Mouse (Mus musculus): Measurements from ENCODE around the gene 4930402K13Rik. TPM values are rescaled to one million over a fixed set of nuclear protein-coding genes. Genes with fewer than 3 reads are reported as not detected.
A peak's percentile ranks its signal among the peaks of the same experiment; 100 is the strongest.
"Not testable (repeated sequence)": the region's sequence is repeated elsewhere in the genome, so short reads cannot be mapped to it uniquely, and the experiment has no call there.

The 4930402K13Rik gene
- not detected in 2 replicates for total RNA-seq (2017)

- ATAC-seq (ENCODE audit: extremely low read depth, insufficient number of reproducible peaks, low FRiP score, poor library complexity, severe bottlenecking) = no peak
Observed at GRCm38 (mm10) chrX:9104262-9104661, at the start of gene 4930402K13Rik. Gene 4930402K13Rik (plus strand): TSS chrX:9104562.

GRCm38 (mm10) chrX:9060952-9061351 lies 43.4 kb upstream of the 4930402K13Rik start:
- ATAC-seq (ENCODE audit: extremely low read depth, insufficient number of reproducible peaks, low FRiP score, poor library complexity, severe bottlenecking) = 0 out of 2 replicates have a peak, but pooled peaks have one; percentile 33

- no peak for ATAC-seq (ENCODE audit: extremely low read depth, insufficient number of reproducible peaks, low FRiP score, poor library complexity, severe bottlenecking)
Observed at GRCm38 (mm10) chrX:9062101-9062500, 42.3 kb upstream of the 4930402K13Rik start.

GRCm38 (mm10) chrX:9062715-9063114 lies 41.6 kb upstream of the 4930402K13Rik start, which contains the start of gene Fthl17f:
Gene Fthl17f (plus strand): TSS chrX:9063015.
- ATAC-seq (ENCODE audit: extremely low read depth, insufficient number of reproducible peaks, low FRiP score, poor library complexity, severe bottlenecking) = not testable (repeated sequence)

GRCm38 (mm10) chrX:9077699-9078098 lies 26.7 kb upstream of the 4930402K13Rik start:
- 0 out of 2 replicates have a peak, but pooled peaks have one; percentile 26 for ATAC-seq (ENCODE audit: extremely low read depth, insufficient number of reproducible peaks, low FRiP score, poor library complexity, severe bottlenecking)

- ATAC-seq (ENCODE audit: extremely low read depth, insufficient number of reproducible peaks, low FRiP score, poor library complexity, severe bottlenecking) = not testable (repeated sequence)
Observed at GRCm38 (mm10) chrX:9095066-9095465, 9.3 kb upstream of the 4930402K13Rik start.

- no peak for ATAC-seq (ENCODE audit: extremely low read depth, insufficient number of reproducible peaks, low FRiP score, poor library complexity, severe bottlenecking)
Observed at GRCm38 (mm10) chrX:9110381-9110780, 6.0 kb downstream of the 4930402K13Rik start.

- ATAC-seq (ENCODE audit: extremely low read depth, insufficient number of reproducible peaks, low FRiP score, poor library complexity, severe bottlenecking) = no peak
Observed at GRCm38 (mm10) chrX:9124928-9125327, 20.6 kb downstream of the 4930402K13Rik start.

GRCm38 (mm10) chrX:9128317-9128831 lies 24.0 kb downstream of the 4930402K13Rik start:
- ATAC-seq (ENCODE audit: extremely low read depth, insufficient number of reproducible peaks, low FRiP score, poor library complexity, severe bottlenecking) = no peak

GRCm38 (mm10) chrX:9139290-9139948 lies 35.1 kb downstream of the 4930402K13Rik start:
- no peak for ATAC-seq (ENCODE audit: extremely low read depth, insufficient number of reproducible peaks, low FRiP score, poor library complexity, severe bottlenecking)

- ATAC-seq (ENCODE audit: extremely low read depth, insufficient number of reproducible peaks, low FRiP score, poor library complexity, severe bottlenecking) = no peak
Observed at GRCm38 (mm10) chrX:9142669-9143068, 38.3 kb downstream of the 4930402K13Rik start.

Other genes with a start within 250 kb of the 4930402K13Rik start
- not detected in 2 replicates for gene Gm5751, start 230.3 kb upstream of the 4930402K13Rik start, total RNA-seq (2017)
- 0.25 TPM in 1 of 2 replicates, not detected in the other for gene B630019K06Rik, start 212.2 kb upstream of the 4930402K13Rik start, total RNA-seq (2017)
- not detected in 2 replicates for gene Fthl17b, start 141.6 kb upstream of the 4930402K13Rik start, total RNA-seq (2017)
- not detected in 2 replicates for gene Fthl17c, start 128.0 kb upstream of the 4930402K13Rik start, total RNA-seq (2017)
- gene Fthl17d, start 117.8 kb upstream of the 4930402K13Rik start, total RNA-seq (2017) = not detected in 2 replicates
- not detected in 2 replicates for gene Fthl17e, start 71.1 kb upstream of the 4930402K13Rik start, total RNA-seq (2017)
- not detected in 2 replicates for gene Fthl17f, start 41.5 kb upstream of the 4930402K13Rik start, total RNA-seq (2017)
- 0.37 and 0.93 TPM in 2 replicates for gene Lancl3, start 95.3 kb downstream of the 4930402K13Rik start, total RNA-seq (2017)
- not detected in 2 replicates for gene Gm14862, start 152.3 kb downstream of the 4930402K13Rik start, total RNA-seq (2017)
- gene Xk, start 168.2 kb downstream of the 4930402K13Rik start, total RNA-seq (2017) = 2.3 and 3.7 TPM in 2 replicates
- 1.4 TPM in 1 of 2 replicates, not detected in the other for gene H2al1m, start 179.2 kb downstream of the 4930402K13Rik start, total RNA-seq (2017)
- not detected in 2 replicates for gene H2al1k, start 246.1 kb downstream of the 4930402K13Rik start, total RNA-seq (2017)